Mouse (Mus musculus): ENCODE measurements around the gene B2m.

Gene B2m

GRCm38 (mm10) chr2:122194509-122194929 lies 47.0 kb downstream of the B2m start:
- no peak for DNase-seq (ENCODE audit: low spot score)

- no peak for DNase-seq (ENCODE audit: low spot score)
Observed at GRCm38 (mm10) chr2:122201501-122201900, 54.0 kb downstream of the B2m start.

Measured in T-cell, adult 2 months (primary cell).